Mouse (Mus musculus): Measurements from ENCODE around the gene Flnc. TPM values are rescaled to one million over a fixed set of nuclear protein-coding genes. Genes with fewer than 3 reads are reported as not detected.
A peak's percentile ranks its signal among the peaks of the same experiment; 100 is the strongest.
"Not testable (repeated sequence)": the region's sequence is repeated elsewhere in the genome, so short reads cannot be mapped to it uniquely, and the experiment has no call there.

Flnc gene
- 100 to 1,000 TPM; 267 to 438 TPM for total RNA-seq (2021)
- long read RNA-seq, experiment 1, full-length matches to known transcripts: 5 of 80 reads
- long read RNA-seq, experiment 1, partial matches to known transcripts: 74 of 80 reads
- long read RNA-seq, experiment 1, other reads (novel, unspliced or antisense): 1 of 80 reads
- long read RNA-seq, experiment 2, full-length matches to known transcripts: 15 of 136 reads
- long read RNA-seq, experiment 2, partial matches to known transcripts: 111 of 136 reads
- long read RNA-seq, experiment 2, other reads (novel, unspliced or antisense): 10 of 136 reads

- peak; percentile 74 for DNase-seq
- intact Hi-C loops (cut with DNase I; ENCODE audit: low total_unique reads): no loop called here
Observed at GRCm38 (mm10) chr6:29433038-29433803, at the start of gene Flnc. Flnc (plus strand) TSS chr6:29433256.

GRCm38 (mm10) chr6:29388052-29388518 lies 45.0 kb upstream of the Flnc start, which contains the start of gene Opn1sw:
Opn1sw (minus strand) TSS chr6:29388468.
- peak; percentile 18 for DNase-seq
- intact Hi-C loops (cut with DNase I; ENCODE audit: low total_unique reads): no loop called here

- peak; percentile 96 for DNase-seq
- intact Hi-C loops (cut with DNase I; ENCODE audit: low total_unique reads): no loop called here
Observed at GRCm38 (mm10) chr6:29388606-29389080, 44.4 kb upstream of the Flnc start.

- intact Hi-C loops (cut with DNase I; ENCODE audit: low total_unique reads): no loop called here
- DNase-seq: no peak
Observed at GRCm38 (mm10) chr6:29389425-29389824, 43.6 kb upstream of the Flnc start.

GRCm38 (mm10) chr6:29390500-29390899 lies 42.6 kb upstream of the Flnc start:
- DNase-seq; intact Hi-C loops (cut with DNase I; ENCODE audit: low total_unique reads): not testable (repeated sequence)

- intact Hi-C loops (cut with DNase I; ENCODE audit: low total_unique reads); DNase-seq: not testable (repeated sequence)
Observed at GRCm38 (mm10) chr6:29391241-29391640, 41.8 kb upstream of the Flnc start.

- intact Hi-C loops (cut with DNase I; ENCODE audit: low total_unique reads): no loop called here
Observed at GRCm38 (mm10) chr6:29391802-29392201, 41.3 kb upstream of the Flnc start.

GRCm38 (mm10) chr6:29394286-29394685 lies 38.8 kb upstream of the Flnc start:
- intact Hi-C loops (cut with DNase I; ENCODE audit: low total_unique reads): no loop called here

More at GRCm38 (mm10) chr6:29391802-29392201, 41.3 kb upstream of the Flnc start:
- DNase-seq: no peak

GRCm38 (mm10) chr6:29395910-29396713 lies 36.9 kb upstream of the Flnc start, which contains the start of gene Ccdc136:
Ccdc136 (plus strand) TSS chr6:29396309.
- DNase-seq: peak; percentile 71
- intact Hi-C loops (cut with DNase I; ENCODE audit: low total_unique reads): loop anchor here (5.0 kb wide), 1 partner anchor 76 kb away; the partner anchor contains the start of gene Atp6v1fnb

More at GRCm38 (mm10) chr6:29394286-29394685, 38.8 kb upstream of the Flnc start:
- DNase-seq: no peak

- DNase-seq: peak; percentile 10
- intact Hi-C loops (cut with DNase I; ENCODE audit: low total_unique reads): loop anchor here (5.0 kb wide), 1 partner anchor 75 kb away; the partner anchor contains the start of gene Atp6v1fnb
Observed at GRCm38 (mm10) chr6:29396714-29397540, 36.1 kb upstream of the Flnc start.

GRCm38 (mm10) chr6:29397575-29397974 lies 35.5 kb upstream of the Flnc start:
- intact Hi-C loops (cut with DNase I; ENCODE audit: low total_unique reads): loop anchor here (5.0 kb wide), 1 partner anchor 75 kb away; the partner anchor contains the start of gene Atp6v1fnb
- DNase-seq: no peak

- intact Hi-C loops (cut with DNase I; ENCODE audit: low total_unique reads): loop anchor here (5.0 kb wide), 1 partner anchor 72 kb away; the partner anchor contains the start of gene Atp6v1fnb
- no peak for DNase-seq
Observed at GRCm38 (mm10) chr6:29399851-29400250, 33.2 kb upstream of the Flnc start.

GRCm38 (mm10) chr6:29402693-29403342 lies 30.2 kb upstream of the Flnc start:
- DNase-seq: peak; percentile 55

GRCm38 (mm10) chr6:29406412-29406811 lies 26.6 kb upstream of the Flnc start:
- intact Hi-C loops (cut with DNase I; ENCODE audit: low total_unique reads): no loop called here
- no peak for DNase-seq

More at GRCm38 (mm10) chr6:29402693-29403342, 30.2 kb upstream of the Flnc start:
- intact Hi-C loops (cut with DNase I; ENCODE audit: low total_unique reads): no loop called here

- intact Hi-C loops (cut with DNase I; ENCODE audit: low total_unique reads): no loop called here
- DNase-seq: no peak
Observed at GRCm38 (mm10) chr6:29415446-29415845, 17.6 kb upstream of the Flnc start.

GRCm38 (mm10) chr6:29420596-29420995 lies 12.5 kb upstream of the Flnc start:
- no peak for DNase-seq
- intact Hi-C loops (cut with DNase I; ENCODE audit: low total_unique reads): no loop called here

- intact Hi-C loops (cut with DNase I; ENCODE audit: low total_unique reads): no loop called here
- no peak for DNase-seq
Observed at GRCm38 (mm10) chr6:29425118-29425517, 7.9 kb upstream of the Flnc start.

- intact Hi-C loops (cut with DNase I; ENCODE audit: low total_unique reads): no loop called here
- no peak for DNase-seq
Observed at GRCm38 (mm10) chr6:29426331-29426730, 6.7 kb upstream of the Flnc start.
